Mouse (Mus musculus): Measurements from ENCODE around the gene Icam1. TPM values are rescaled to one million over a fixed set of nuclear protein-coding genes. Genes with fewer than 3 reads are reported as not detected.
A peak's percentile ranks its signal among the peaks of the same experiment; 100 is the strongest.
"Not testable (repeated sequence)": the region's sequence is repeated elsewhere in the genome, so short reads cannot be mapped to it uniquely, and the experiment has no call there.

The Icam1 gene
- polyA plus RNA-seq, 1 experiment: 0.09 TPM

DNA sequence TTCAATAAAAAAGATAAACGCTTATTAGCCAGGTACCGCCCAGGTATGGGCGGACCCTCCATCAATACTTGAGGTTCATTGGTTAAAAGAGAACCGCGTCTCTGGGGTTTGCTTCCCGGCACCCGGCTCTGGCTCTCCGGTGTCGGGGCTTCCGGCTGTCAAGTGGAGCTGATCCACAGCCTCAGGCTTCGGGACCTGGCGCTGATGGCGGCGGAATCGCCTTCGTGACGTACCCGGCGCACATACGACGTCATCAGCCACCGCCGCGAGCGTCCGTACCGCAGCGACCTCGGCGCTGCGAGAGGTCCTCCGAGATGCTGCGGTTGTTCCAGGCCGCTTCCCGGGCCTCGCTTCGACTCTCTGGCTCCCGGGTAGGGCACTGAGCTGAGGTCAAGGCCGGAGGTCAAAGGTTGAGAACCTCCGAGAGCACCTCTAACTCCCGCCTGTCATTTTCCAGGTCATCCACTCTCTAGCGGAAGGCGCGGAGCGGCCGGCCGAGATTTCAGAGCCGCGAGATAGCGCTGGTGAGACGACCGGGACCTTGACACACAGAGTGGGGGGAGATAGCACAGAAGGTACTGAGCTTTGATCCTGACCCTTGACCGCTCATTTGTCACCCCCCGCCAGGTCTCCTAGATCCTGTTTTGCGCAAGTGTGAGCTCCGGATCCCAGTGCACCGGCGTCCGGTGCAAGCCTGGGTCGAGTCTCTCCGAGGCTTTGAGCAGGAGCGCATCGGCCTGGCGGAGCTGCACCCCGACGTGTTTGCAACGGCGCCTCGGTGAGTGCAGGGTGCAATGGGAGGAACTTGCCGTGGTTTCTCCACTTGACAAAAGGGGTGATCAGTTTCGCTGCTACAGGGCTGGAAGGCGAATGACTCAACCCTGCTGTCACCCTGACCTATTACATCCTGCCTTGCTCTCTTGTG, 12.9 kb upstream of the Icam1 start, which contains the start of gene Mrpl4:
Mrpl4 (plus strand) TSS at position 112 of the 925 bp plus-strand sequence.
- Histone ChIP-seq H3ac (ENCODE audit: control insufficient read depth, insufficient read length, low read depth) (peak within 1 kb of the TSS; percentile 85), H3K79me3 (ENCODE audit: low read depth) (no peaks in the 10 kb centered on the region), H3K27me3 (ENCODE audit: control insufficient read depth, insufficient read depth, insufficient read length) (no peaks in the 10 kb centered on the region), H3K4me3 (ENCODE audit: insufficient read depth, poor library complexity, severe bottlenecking) (peak within 1 kb of the TSS; percentile 85), H3K79me2 (ENCODE audit: control insufficient read depth, insufficient read depth) (no peaks in the 10 kb centered on the region), H3K36me3 (ENCODE audit: control insufficient read depth, insufficient read depth) (peaks cover 18% of the 10 kb centered on the region)
- TF ChIP-seq USF1 (IDR thresholded peaks at IDR 0.05; ENCODE audit: low read depth) (no peak), FOSL1 (IDR thresholded peaks at IDR 0.05; ENCODE audit: insufficient read depth, low read length, poor library complexity, severe bottlenecking) (no peak), MAX (IDR thresholded peaks at IDR 0.05) (peak; percentile 40)

DNA sequence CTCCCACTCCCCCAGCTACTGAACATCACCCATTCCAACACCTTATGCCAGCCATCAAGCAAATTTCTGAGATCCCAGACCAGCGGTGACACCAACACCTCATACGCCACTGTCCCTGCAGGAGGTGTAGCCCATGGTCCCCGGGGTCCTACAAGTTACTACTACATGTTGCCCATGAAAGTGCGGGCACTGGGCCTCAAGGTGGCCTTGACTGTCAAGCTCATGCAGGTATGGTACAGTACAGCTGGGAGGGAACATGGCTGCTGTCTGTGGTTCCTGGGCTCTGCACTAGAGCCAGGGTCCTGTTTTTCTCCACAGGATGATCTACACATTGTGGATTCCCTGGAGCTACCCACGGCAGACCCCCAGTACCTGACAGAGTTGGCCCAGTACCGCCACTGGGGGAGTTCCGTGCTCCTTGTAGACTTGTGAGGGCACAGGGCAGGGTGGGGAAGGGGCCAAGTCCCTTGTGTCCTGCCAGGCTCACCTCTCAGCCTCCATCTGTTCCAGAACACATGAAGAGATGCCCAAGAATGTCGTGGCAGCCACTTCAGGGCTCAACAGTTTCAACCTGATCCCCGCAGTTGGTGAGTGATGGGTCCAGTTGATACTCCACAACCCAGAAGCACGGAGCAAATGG, 8.4 kb upstream of the Icam1 start:
- no peaks in the 10 kb centered on the region for H3K79me2 ChIP-seq (ENCODE audit: control insufficient read depth, insufficient read depth)
- H3ac ChIP-seq (ENCODE audit: control insufficient read depth, insufficient read length, low read depth): no peak overlapping the region
- TF ChIP-seq CEBPB (IDR thresholded peaks at IDR 0.05; ENCODE audit: low read depth) (no peak), FOSL1 (IDR thresholded peaks at IDR 0.05; ENCODE audit: insufficient read depth, low read length, poor library complexity, severe bottlenecking) (no peak), MYOD1 (IDR thresholded peaks at IDR 0.05; ENCODE audit: control insufficient read depth, insufficient read length, low read depth) (no peak)
- H3K36me3 ChIP-seq (ENCODE audit: control insufficient read depth, insufficient read depth): peaks cover 22% of the 10 kb centered on the region
- H3K27me3 ChIP-seq (ENCODE audit: control insufficient read depth, insufficient read depth, insufficient read length): no peaks in the 10 kb centered on the region
- no peak overlapping the region for H3K4me3 ChIP-seq (ENCODE audit: insufficient read depth, poor library complexity, severe bottlenecking)
- no peaks in the 10 kb centered on the region for H3K79me3 ChIP-seq (ENCODE audit: low read depth)

DNA sequence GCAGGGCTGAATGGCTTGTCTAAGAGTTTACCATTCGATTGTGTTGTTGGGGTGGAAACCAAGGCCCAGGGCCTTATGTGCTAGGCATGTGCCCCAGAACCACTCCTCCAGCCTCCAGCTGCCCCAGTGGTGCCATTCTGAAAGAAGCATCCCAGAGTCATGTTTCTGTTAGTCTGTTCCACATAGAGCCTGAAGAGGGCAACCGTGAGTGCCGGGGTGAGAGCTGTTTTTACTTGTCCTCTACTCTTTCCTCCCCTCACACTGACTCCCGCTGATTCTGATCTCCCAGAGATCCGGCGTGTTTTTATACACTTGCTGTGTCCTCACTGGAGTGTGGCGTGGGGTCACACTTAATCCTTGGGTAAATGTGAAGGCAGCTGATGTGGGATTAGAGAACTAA, 7.8 kb upstream of the Icam1 start:
- no peak for TF ChIP-seq CTCF (IDR thresholded peaks at IDR 0.05; ENCODE audit: control insufficient read depth, insufficient read depth, insufficient read length)
- no peak for TF ChIP-seq USF1 (IDR thresholded peaks at IDR 0.05; ENCODE audit: low read depth)
- TF ChIP-seq CEBPB (IDR thresholded peaks at IDR 0.05; ENCODE audit: low read depth): no peak
- TF ChIP-seq MYOD1 (IDR thresholded peaks at IDR 0.05; ENCODE audit: control insufficient read depth, insufficient read length, low read depth): no peak
- no peak for TF ChIP-seq MAX (IDR thresholded peaks at IDR 0.05)
- no peak for TF ChIP-seq MYOG (IDR thresholded peaks at IDR 0.05; ENCODE audit: control insufficient read depth, extremely low read depth, insufficient read length)
- TF ChIP-seq FOSL1 (IDR thresholded peaks at IDR 0.05; ENCODE audit: insufficient read depth, low read length, poor library complexity, severe bottlenecking): no peak
- H3K79me2 ChIP-seq (ENCODE audit: control insufficient read depth, insufficient read depth): no peaks in the 10 kb centered on the region
- no peaks in the 10 kb centered on the region for H3K79me3 ChIP-seq (ENCODE audit: low read depth)
- peaks cover 22% of the 10 kb centered on the region for H3K36me3 ChIP-seq (ENCODE audit: control insufficient read depth, insufficient read depth)
- no peaks in the 10 kb centered on the region for H3K27me3 ChIP-seq (ENCODE audit: control insufficient read depth, insufficient read depth, insufficient read length)
- H3ac ChIP-seq (ENCODE audit: control insufficient read depth, insufficient read length, low read depth): no peak overlapping the region
- H3K4me3 ChIP-seq (ENCODE audit: insufficient read depth, poor library complexity, severe bottlenecking): no peak overlapping the region

DNA sequence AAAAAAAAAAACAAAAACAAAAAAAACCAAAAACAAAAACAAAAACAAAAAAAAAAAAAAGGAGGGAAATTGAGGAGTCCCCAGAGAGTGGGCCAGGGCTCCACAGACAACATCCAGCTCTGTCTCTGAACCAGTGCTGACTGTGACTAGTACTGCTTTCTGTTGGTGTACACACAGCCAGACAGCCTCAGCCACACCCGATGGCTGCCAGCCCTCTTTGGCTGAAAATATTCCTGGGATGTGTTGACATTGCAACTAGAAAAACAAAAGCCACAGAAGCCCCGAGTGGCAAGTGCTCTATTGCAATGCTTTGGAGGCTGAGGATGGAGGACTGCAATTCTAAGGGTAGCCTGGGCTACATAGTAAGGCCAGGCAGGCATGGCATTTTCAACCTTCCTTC, 5.4 kb upstream of the Icam1 start:
- no peaks in the 10 kb centered on the region for H3K79me3 ChIP-seq (ENCODE audit: low read depth)
- no peak for TF ChIP-seq MYOD1 (IDR thresholded peaks at IDR 0.05; ENCODE audit: control insufficient read depth, insufficient read length, low read depth)
- no peak for TF ChIP-seq MYOG (IDR thresholded peaks at IDR 0.05; ENCODE audit: control insufficient read depth, extremely low read depth, insufficient read length)
- no peak for TF ChIP-seq CEBPB (IDR thresholded peaks at IDR 0.05; ENCODE audit: low read depth)
- TF ChIP-seq FOSL1 (IDR thresholded peaks at IDR 0.05; ENCODE audit: insufficient read depth, low read length, poor library complexity, severe bottlenecking): no peak
- TF ChIP-seq MAX (IDR thresholded peaks at IDR 0.05): no peak
- TF ChIP-seq USF1 (IDR thresholded peaks at IDR 0.05; ENCODE audit: low read depth): no peak
- no peak for TF ChIP-seq CTCF (IDR thresholded peaks at IDR 0.05; ENCODE audit: control insufficient read depth, insufficient read depth, insufficient read length)
- H3K4me3 ChIP-seq (ENCODE audit: insufficient read depth, poor library complexity, severe bottlenecking): no peak overlapping the region
- peaks cover 6% of the 10 kb centered on the region for H3K27me3 ChIP-seq (ENCODE audit: control insufficient read depth, insufficient read depth, insufficient read length)
- H3K36me3 ChIP-seq (ENCODE audit: control insufficient read depth, insufficient read depth): peaks cover 11% of the 10 kb centered on the region
- H3K79me2 ChIP-seq (ENCODE audit: control insufficient read depth, insufficient read depth): no peaks in the 10 kb centered on the region
- no peak overlapping the region for H3ac ChIP-seq (ENCODE audit: control insufficient read depth, insufficient read length, low read depth)

DNA sequence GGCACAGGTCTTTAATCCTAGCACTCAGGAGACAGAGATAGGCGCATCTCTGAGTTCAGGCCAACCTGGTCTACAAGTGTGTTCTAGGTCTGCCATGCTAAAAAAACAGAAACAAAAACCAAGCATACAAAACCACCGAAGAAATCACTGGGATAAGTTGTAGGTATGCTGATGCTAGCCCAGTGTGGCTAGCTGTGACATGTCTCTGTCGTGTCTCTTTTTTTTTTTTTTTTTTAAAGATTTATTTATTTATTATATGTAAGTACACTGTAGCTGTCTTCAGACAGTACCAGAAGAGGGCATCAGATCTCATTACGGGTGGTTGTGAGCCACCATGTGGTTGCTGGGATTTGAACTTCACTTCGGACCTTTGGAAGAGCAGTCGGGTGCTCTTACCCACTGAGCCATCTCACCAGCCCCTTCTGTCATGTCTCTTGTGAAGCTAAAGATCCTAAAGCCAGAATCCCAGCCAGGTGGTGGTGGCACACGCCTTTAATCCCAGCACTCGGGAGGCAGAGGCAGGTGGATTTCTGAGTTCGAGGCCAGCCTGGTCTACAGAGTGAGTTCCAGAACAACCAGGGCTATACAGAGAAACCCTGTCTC, 4.7 kb upstream of the Icam1 start:
- H3K27me3 ChIP-seq (ENCODE audit: control insufficient read depth, insufficient read depth, insufficient read length): peaks cover 13% of the 10 kb centered on the region
- H3K36me3 ChIP-seq (ENCODE audit: control insufficient read depth, insufficient read depth); H3K4me3 ChIP-seq (ENCODE audit: insufficient read depth, poor library complexity, severe bottlenecking); H3K79me2 ChIP-seq (ENCODE audit: control insufficient read depth, insufficient read depth); H3K79me3 ChIP-seq (ENCODE audit: low read depth); H3ac ChIP-seq (ENCODE audit: control insufficient read depth, insufficient read length, low read depth): not testable (repeated sequence)

DNA sequence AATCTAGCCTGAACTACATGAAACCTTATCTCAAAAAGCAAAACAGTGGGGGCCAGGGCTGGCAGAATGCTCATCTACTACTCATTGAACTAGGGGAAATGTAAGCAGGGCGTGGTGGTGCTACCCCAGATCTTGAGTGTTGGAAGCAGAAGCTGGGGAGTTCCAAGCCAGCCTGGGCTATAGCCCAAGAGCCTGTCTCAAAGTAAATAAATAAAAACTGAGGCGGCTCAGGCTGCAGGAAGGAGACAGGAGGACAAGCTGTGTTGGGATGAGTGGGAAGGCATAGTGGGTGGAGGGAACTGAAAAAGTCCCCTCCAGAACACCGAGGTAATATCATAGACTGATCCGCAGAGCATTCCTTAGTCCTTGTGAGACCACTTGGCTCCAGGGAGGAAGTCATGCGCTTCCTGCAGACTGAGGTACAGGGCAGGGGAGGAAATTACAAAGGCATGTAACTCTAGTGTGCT, 3.9 kb upstream of the Icam1 start:
- H3K27me3 ChIP-seq (ENCODE audit: control insufficient read depth, insufficient read depth, insufficient read length): peaks cover 21% of the 10 kb centered on the region
- H3K4me3 ChIP-seq (ENCODE audit: insufficient read depth, poor library complexity, severe bottlenecking): no peak overlapping the region
- no peak overlapping the region for H3ac ChIP-seq (ENCODE audit: control insufficient read depth, insufficient read length, low read depth)
- H3K79me3 ChIP-seq (ENCODE audit: low read depth): no peaks in the 10 kb centered on the region
- peaks cover 4% of the 10 kb centered on the region for H3K36me3 ChIP-seq (ENCODE audit: control insufficient read depth, insufficient read depth)
- no peak for TF ChIP-seq FOSL1 (IDR thresholded peaks at IDR 0.05; ENCODE audit: insufficient read depth, low read length, poor library complexity, severe bottlenecking)
- TF ChIP-seq MAX (IDR thresholded peaks at IDR 0.05): no peak
- TF ChIP-seq USF1 (IDR thresholded peaks at IDR 0.05; ENCODE audit: low read depth): no peak
- no peak for TF ChIP-seq CEBPB (IDR thresholded peaks at IDR 0.05; ENCODE audit: low read depth)
- H3K79me2 ChIP-seq (ENCODE audit: control insufficient read depth, insufficient read depth): no peaks in the 10 kb centered on the region

Data from C2C12 (cell line).